8 mouse cellular contexts compared by ENCODE assay signal in the genomic region with DNA sequence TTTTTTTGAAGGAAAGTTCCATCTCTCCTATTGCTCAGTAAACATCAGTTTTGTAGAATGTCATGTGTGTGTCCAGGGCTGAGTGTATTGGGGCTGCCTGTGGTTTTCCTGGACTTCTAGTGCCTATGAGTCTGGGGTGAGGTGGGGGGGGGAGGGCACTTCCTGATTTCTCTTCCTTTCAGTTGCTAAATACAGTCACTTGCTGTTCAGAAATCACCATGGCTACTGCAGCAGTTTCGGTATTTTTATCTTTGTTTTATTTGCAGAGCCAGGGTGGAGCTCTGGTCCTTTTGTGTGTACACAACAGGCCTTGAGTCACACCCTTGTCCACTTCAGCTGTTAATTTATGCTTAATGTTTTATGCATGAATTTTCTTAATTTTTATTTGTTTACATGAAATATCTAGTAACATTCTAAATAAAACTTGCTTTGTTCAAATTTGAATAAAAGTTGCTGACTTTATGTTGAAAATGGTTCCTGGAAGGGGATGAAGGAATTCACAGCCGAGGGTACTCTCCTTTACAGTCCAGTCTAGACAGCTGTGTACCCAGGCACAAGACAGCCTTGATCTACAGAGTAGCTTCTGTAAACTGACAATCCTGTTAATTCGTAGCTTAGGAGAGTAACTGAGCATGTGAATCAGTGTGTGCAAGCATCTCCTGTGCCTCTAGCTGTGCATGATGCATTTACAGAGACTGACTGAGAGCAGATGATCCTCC.
DNase-seq lines count a peak whose midpoint lies in the region; ATAC-seq and TF ChIP-seq lines count a peak whose summit lies in the region.

No protein-coding gene starts in this region.

- TF ChIP-seq EP300 in stomach, postnatal 0 days (optimal IDR thresholded peaks at IDR 0.05): no peak

- peak; percentile 82 for ATAC-seq in kidney, embryonic 15.5 days (replicated peaks; ENCODE audit: low FRiP score)
- ATAC-seq in stomach, postnatal 0 days (ENCODE audit: low FRiP score, low TSS enrichment): peak; percentile 96

- peak overlapping the region; percentile 79 for H3K27ac ChIP-seq in kidney, embryonic 15.5 days
- H3K27ac ChIP-seq in stomach, postnatal 0 days (replicated peaks): peak overlapping the region; percentile 56; the same call in 1 of the 2 replicates

- H3K4me1 ChIP-seq in kidney, embryonic 15.5 days: peaks cover 19% of the 10 kb centered on the region
- H3K4me1 ChIP-seq in stomach, postnatal 0 days (replicated peaks; ENCODE audit: control insufficient read depth, insufficient read depth): no peaks in the 10 kb centered on the region

- no peaks in the 10 kb centered on the region for H3K27me3 ChIP-seq in kidney, embryonic 15.5 days
- no peaks in the 10 kb centered on the region for H3K27me3 ChIP-seq in stomach, postnatal 0 days (ENCODE audit: control insufficient read depth, insufficient read depth, low read length)

- DNase-seq in kidney, adult 11 months: peak; percentile 27
- no peak for DNase-seq in kidney, postnatal 25 days
- peak; percentile 67 for DNase-seq in brain, adult 2 months (ENCODE audit: low read depth, low spot score)
- DNase-seq in lung, postnatal 25 days (ENCODE audit: low spot score): peak; percentile 28
- DNase-seq in stomach, postnatal 0 days (ENCODE audit: low spot score): peak; percentile 77
- no peak for DNase-seq in c-Kit-positive CD71-positive TER-119-positive erythroid progenitor cells, embryonic 14.5 days (ENCODE audit: low spot score)
- DNase-seq in thymus, postnatal 25 days: no peak

- no peaks in the 10 kb centered on the region for H3K36me3 ChIP-seq in kidney, embryonic 15.5 days
- H3K36me3 ChIP-seq in stomach, postnatal 0 days (ENCODE audit: control insufficient read depth, insufficient read depth, low read length): no peaks in the 10 kb centered on the region

- H3K9ac ChIP-seq in kidney, embryonic 15.5 days: no peak overlapping the region
- H3K9ac ChIP-seq in stomach, postnatal 0 days (ENCODE audit: low read length): no peak overlapping the region

- no peak overlapping the region for H3K4me3 ChIP-seq in kidney, embryonic 15.5 days (replicated peaks)
- H3K4me3 ChIP-seq in stomach, postnatal 0 days (ENCODE audit: low read depth, low read length): no peak overlapping the region

- H3K4me2 ChIP-seq in kidney, embryonic 15.5 days: no peak overlapping the region
- H3K4me2 ChIP-seq in stomach, postnatal 0 days (replicated peaks; ENCODE audit: low read depth): no peak overlapping the region

- TF ChIP-seq CTCF in stomach, postnatal 0 days (IDR thresholded peaks at IDR 0.05; ENCODE audit: low read depth): no peak

- no peaks in the 10 kb centered on the region for H3K9me3 ChIP-seq in kidney, embryonic 15.5 days (replicated peaks)
- H3K9me3 ChIP-seq in stomach, postnatal 0 days (ENCODE audit: control insufficient read depth, low read length): no peaks in the 10 kb centered on the region

- 36% methylated on average over 3 of the region's 3 CpGs for WGBS in kidney, embryonic 15.5 days
- WGBS in stomach, postnatal 0 days: 13% methylated on average over 3 of the region's 3 CpGs

Comparison
In these comparisons a context has a peak if more than half of its experiments do, and no peak if none do; other contexts are left out.
1. DNase-seq: peak in kidney, adult 11 months (single experiment), brain, adult 2 months (single experiment), lung, postnatal 25 days (single experiment) and stomach, postnatal 0 days (single experiment); none in kidney, postnatal 25 days (0 of 2), c-Kit-positive CD71-positive TER-119-positive erythroid progenitor cells, embryonic 14.5 days (single experiment) and thymus, postnatal 25 days (single experiment).